Mouse (Mus musculus): ENCODE measurements around the gene Gpr156.
"Not testable (repeated sequence)": the region's sequence is repeated elsewhere in the genome, so short reads cannot be mapped to it uniquely, and the experiment has no call there.

Gene Gpr156

DNA sequence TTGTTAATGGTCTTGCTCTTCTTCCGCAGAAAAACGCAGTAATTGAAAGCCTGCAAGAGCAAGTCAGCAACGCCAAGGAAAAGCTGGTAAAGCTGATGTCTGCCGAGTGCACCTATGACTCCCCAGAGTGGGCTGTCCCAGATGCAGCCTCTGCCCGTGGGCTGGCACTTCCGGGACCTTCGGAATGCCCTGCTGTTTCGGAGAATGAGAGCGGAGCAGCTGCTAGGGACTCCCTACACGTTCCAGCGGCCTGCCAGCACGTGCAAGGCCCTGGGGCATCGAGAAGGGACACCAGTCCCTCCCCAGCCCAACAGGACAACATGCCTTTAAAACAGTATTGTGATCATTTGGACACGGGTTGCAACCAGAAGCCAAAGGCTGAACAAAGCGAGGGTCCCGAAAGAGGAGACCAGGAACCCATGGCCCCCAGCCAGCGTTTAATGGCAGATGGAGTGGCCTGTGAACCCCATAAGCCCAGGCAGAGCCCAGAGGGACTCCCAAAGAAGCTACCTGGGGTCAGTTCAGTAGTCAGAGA is 88.3 kb downstream of the Gpr156 start:
- DNase-seq: no peak

DNA sequence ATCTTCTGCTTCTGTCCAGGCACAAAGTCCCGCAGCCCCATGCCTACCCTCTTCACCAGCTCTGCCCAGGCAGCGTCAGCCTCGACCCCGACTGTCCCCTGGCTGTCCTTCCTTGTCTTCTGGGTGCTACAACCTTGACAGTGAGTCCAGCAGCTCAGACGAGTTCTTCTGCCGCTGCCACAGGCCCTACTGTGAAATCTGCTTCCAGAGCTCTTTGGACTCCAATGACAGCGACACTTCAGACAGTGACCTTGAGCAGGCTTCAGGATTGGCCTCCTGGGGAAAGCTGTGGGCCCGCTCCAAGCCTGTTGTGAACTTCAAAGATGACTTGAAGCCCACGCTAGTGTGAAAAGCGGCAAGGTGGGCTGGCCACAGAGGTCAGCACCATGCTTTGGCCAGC is 89.2 kb downstream of the Gpr156 start:
- no peak for DNase-seq

GRCm38 (mm10) chr16:38008371-38008770 is 92.1 kb downstream of the Gpr156 start:
- DNase-seq: no peak

DNA sequence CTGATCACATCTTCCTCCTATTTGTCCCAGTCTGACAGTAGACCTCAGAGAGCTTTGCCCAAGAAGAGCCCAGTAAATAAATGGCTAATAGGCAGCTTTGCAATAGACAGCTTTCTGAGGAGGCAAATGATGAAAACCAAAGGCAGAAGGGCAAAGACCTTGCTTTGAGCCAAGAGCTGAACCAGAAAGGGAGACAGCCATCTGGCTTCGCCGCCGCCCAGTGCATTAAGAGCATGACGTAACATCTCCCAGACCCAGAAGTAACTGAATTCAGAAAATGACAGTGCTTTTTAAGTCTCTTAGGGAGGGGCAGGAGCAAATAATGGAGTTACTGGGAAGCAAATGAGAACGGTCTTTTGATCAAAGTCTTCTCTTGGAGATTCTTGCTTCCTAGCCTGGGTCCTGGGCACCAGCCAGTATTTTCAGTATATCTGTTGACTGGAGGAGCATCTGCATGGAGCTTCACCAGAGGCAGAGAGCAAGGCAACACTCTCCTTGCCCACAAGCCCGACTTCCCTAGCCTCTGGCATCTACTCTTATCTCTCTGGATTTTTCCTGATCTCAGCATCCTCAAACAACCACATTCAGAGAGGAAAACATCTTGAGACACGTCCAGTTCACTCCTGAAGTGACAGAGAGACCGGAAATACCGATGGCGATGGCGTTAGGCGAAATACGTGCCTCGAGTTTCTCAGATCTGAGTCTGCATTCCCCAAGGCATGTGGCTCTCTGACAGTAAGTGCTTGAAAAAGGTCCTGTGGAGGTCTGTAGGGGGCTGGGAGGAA is 92.9 kb downstream of the Gpr156 start:
- no peak for DNase-seq

- no peak for DNase-seq
Observed at GRCm38 (mm10) chr16:38011486-38011885, 95.2 kb downstream of the Gpr156 start.

- DNase-seq: no peak
Observed at GRCm38 (mm10) chr16:38012382-38012781, 96.1 kb downstream of the Gpr156 start.

GRCm38 (mm10) chr16:38012891-38013290 is 96.6 kb downstream of the Gpr156 start:
- no peak for DNase-seq

- DNase-seq: no peak
Observed at GRCm38 (mm10) chr16:38014951-38015350, 98.7 kb downstream of the Gpr156 start.

- DNase-seq: no peak
Observed at GRCm38 (mm10) chr16:38016928-38017524, 100.7 kb downstream of the Gpr156 start.

- no peak for DNase-seq
Observed at GRCm38 (mm10) chr16:38017958-38018376, 101.7 kb downstream of the Gpr156 start.

GRCm38 (mm10) chr16:38032644-38033043 is 116.3 kb downstream of the Gpr156 start:
- DNase-seq: no peak

GRCm38 (mm10) chr16:38033071-38033470 is 116.8 kb downstream of the Gpr156 start:
- peak; percentile 27 for DNase-seq

- not testable (repeated sequence) for DNase-seq
Observed at GRCm38 (mm10) chr16:38038101-38038500, 121.8 kb downstream of the Gpr156 start.

- no peak for DNase-seq
Observed at GRCm38 (mm10) chr16:38042160-38042559, 125.9 kb downstream of the Gpr156 start.

DNA sequence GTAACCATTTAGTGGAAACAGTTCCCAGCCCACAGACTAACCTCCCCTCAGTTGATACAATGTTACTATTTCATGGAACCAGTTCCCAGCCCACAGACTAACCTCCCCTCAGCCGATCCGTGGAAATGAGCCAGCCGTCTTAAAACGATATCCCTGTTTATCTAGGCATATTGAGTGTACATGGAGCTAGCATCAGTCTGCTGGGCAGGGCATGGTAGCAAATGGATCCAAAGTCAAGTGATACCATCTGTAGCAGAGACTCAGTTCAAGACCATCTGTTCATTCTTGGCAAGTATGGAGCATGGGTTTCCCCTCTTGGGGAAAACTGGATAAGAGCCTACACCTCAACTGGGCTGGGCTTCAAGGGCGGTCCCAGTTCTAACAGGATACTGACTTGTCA is 128.3 kb downstream of the Gpr156 start:
- DNase-seq: no peak

- no peak for DNase-seq
Observed at GRCm38 (mm10) chr16:38047781-38048558, 131.7 kb downstream of the Gpr156 start.
